Mouse (Mus musculus) gastrocnemius, postnatal 36 days (tissue): ENCODE measurements at regions not wholly inside any gene's neighbourhood (a gene's known extent, or its start where the extent isn't known, plus 50 kb on each side); places are given as distances from the start of the nearest gene placed in this dataset.

Experiments
- microRNA-seq, 2 experiments: library from miRNA; unstranded; fragments of <30 nt; microRNA quantifications; one replicate each; pipeline ENCODE4 v1.2.0; 2021

Small RNA genes in the stretch of these regions (microRNA-seq; reads per million reads assigned to microRNA genes)
- 0 reads per million in 2 experiments for gene Gm44361
